Mouse (Mus musculus) urinary bladder, postnatal 36 days (tissue): ENCODE data around the gene Rangap1.

Source experiments
- DNase-seq, 2 experiments: peaks; one replicate each; pipeline ENCODE4 v3.0.0; 2022; ENCODE audit warnings: low spot score in 2 of 2, mixed read lengths in 1 of 2

Gene Rangap1

GRCm38 (mm10) chr15:81744992-81745600, at the start of gene Rangap1, which contains the start of gene Zc3h7b:
Rangap1 (minus strand) TSS chr15:81745530.
Zc3h7b (plus strand) TSS chr15:81745057.
- peak; percentile 62 to 76 for DNase-seq

GRCm38 (mm10) chr15:81792444-81792843, 47.1 kb upstream of the Rangap1 start:
- no peak for DNase-seq

- DNase-seq, result no peak
These were observed 42.2 kb upstream of the Rangap1 start for GRCm38 (mm10) chr15:81787525-81787924.

- DNase-seq, result no peak
These were observed 40.4 kb upstream of the Rangap1 start for GRCm38 (mm10) chr15:81785701-81786100.

GRCm38 (mm10) chr15:81784762-81785161, 39.4 kb upstream of the Rangap1 start:
- DNase-seq, result no peak

GRCm38 (mm10) chr15:81781816-81782215, 36.5 kb upstream of the Rangap1 start:
- no peak for DNase-seq

GRCm38 (mm10) chr15:81776631-81777422, 31.5 kb upstream of the Rangap1 start:
- DNase-seq, result no peak

- DNase-seq, result peak in 1 of 2 experiments; percentile 40
These were observed 29.3 kb upstream of the Rangap1 start for GRCm38 (mm10) chr15:81774505-81775171.

GRCm38 (mm10) chr15:81772431-81773120, 27.2 kb upstream of the Rangap1 start:
- no peak for DNase-seq

- no peak for DNase-seq
These were observed 23.7 kb upstream of the Rangap1 start for GRCm38 (mm10) chr15:81769037-81769436.

GRCm38 (mm10) chr15:81766439-81766838, 21.1 kb upstream of the Rangap1 start:
- DNase-seq, result no peak

GRCm38 (mm10) chr15:81765651-81766050, 20.3 kb upstream of the Rangap1 start:
- no peak for DNase-seq

GRCm38 (mm10) chr15:81764573-81764972, 19.2 kb upstream of the Rangap1 start:
- DNase-seq, result no peak

- no peak for DNase-seq
These were observed 16.6 kb upstream of the Rangap1 start for GRCm38 (mm10) chr15:81761959-81762358.

GRCm38 (mm10) chr15:81761381-81761780, 16.1 kb upstream of the Rangap1 start:
- no peak for DNase-seq

GRCm38 (mm10) chr15:81760361-81761079, 15.2 kb upstream of the Rangap1 start:
- no peak for DNase-seq

- DNase-seq, result no peak
These were observed 14.2 kb upstream of the Rangap1 start for GRCm38 (mm10) chr15:81759542-81759941.

- peak in 1 of 2 experiments; percentile 16 for DNase-seq
These were observed 13.4 kb upstream of the Rangap1 start for GRCm38 (mm10) chr15:81758701-81759100.

- no peak for DNase-seq
These were observed 8.3 kb upstream of the Rangap1 start for GRCm38 (mm10) chr15:81753669-81754068.

GRCm38 (mm10) chr15:81749742-81750141, 4.4 kb upstream of the Rangap1 start:
- DNase-seq, result peak in 1 of 2 experiments; percentile 42

GRCm38 (mm10) chr15:81745601-81746114, 328 bp upstream of the Rangap1 start:
- DNase-seq, result peak; percentile 35 to 42
